Mouse (Mus musculus) forebrain, embryonic 16.5 days (tissue): ENCODE data around the gene Acad11. TPM values are rescaled to one million over a fixed set of nuclear protein-coding genes. Genes with fewer than 3 reads are reported as not detected.

Experiments used
- ATAC-seq: fragments of 200-750 bp; cut with Nextera tagmentation; 2 replicates; pipeline ENCODE4 v1.8.0; 2017; ENCODE audit warnings: mild to moderate bottlenecking, moderate library complexity
- H3K27ac ChIP-seq: fragments of 300-500 bp; sonication (generic); 2 replicates; pipeline ENCODE4 v1.5.1; 2014; ENCODE audit warnings: low read length, control low read depth
- H3K27me3 ChIP-seq: fragments of 300-500 bp; sonication (generic); replicated peaks from 2 replicates; pipeline ENCODE4 v1.6.1; 2014; ENCODE audit warnings: low read length; ENCODE audit not compliant: control insufficient read depth, insufficient read depth
- H3K36me3 ChIP-seq: fragments of 300-500 bp; sonication (generic); 2 replicates; pipeline ENCODE4 v1.6.1; 2014; ENCODE audit not compliant: control insufficient read depth, insufficient read depth
- H3K4me1 ChIP-seq: fragments of 300-500 bp; sonication (generic); replicated peaks from 2 replicates; pipeline ENCODE4 v1.6.1; 2014; ENCODE audit warnings: low read length; ENCODE audit not compliant: control insufficient read depth, insufficient read depth
- H3K4me2 ChIP-seq: fragments of 300-500 bp; sonication (generic); 2 replicates; pipeline ENCODE4 v1.6.1; 2014; ENCODE audit warnings: mild to moderate bottlenecking, low read length, control low read depth
- H3K4me3 ChIP-seq: fragments of 300-500 bp; sonication (generic); replicated peaks from 2 replicates; pipeline ENCODE4 v1.5.1; 2014; ENCODE audit warnings: mild to moderate bottlenecking, low read length, control low read depth
- H3K9ac ChIP-seq: fragments of 300-500 bp; sonication (generic); replicated peaks from 2 replicates; pipeline ENCODE4 v1.6.1; 2014; ENCODE audit warnings: low read depth, low read length, control low read depth
- H3K9me3 ChIP-seq: fragments of 300-500 bp; sonication (generic); 2 replicates; pipeline ENCODE4 v1.6.1; 2016; ENCODE audit warnings: low read length; ENCODE audit not compliant: control insufficient read depth
- WGBS: fragments of 180-500 bp; shearing (Covaris S2); extraction: QIAGEN DNeasy Blood & Tissue Kit; methylation state at CpG from one replicate; pipeline ENCODE4 v1.1.7; 2014; 5-methylcytosine and 5-hydroxymethylcytosine counted together
- polyA plus RNA-seq: library from polyadenylated mRNA; unstranded; fragments of >200 nt; fragmentation: Nextera tagmentation; extraction: Ambion mirVana; gene quantifications from 2 replicates; pipeline ENCODE4 v1.2.1, GENCODE M21; 2015

Acad11 gene
- polyA plus RNA-seq, 1 experiment from 2014 or later, result 6.0 TPM

GRCm38 (mm10) chr9:104155100-104155715 is 92.0 kb downstream of the Acad11 start:
- no peak overlapping the region for H3K9ac ChIP-seq
- H3K4me1 ChIP-seq, result no peaks in the 10 kb centered on the region
- no peak overlapping the region for H3K4me2 ChIP-seq
- no peak for ATAC-seq
- H3K4me3 ChIP-seq, result no peak overlapping the region
- WGBS, result 94% methylated on average over 14 of the region's 14 CpGs
- H3K36me3 ChIP-seq, result peaks cover 47% of the 10 kb centered on the region
- no peaks in the 10 kb centered on the region for H3K9me3 ChIP-seq
- no peaks in the 10 kb centered on the region for H3K27me3 ChIP-seq
- no peak overlapping the region for H3K27ac ChIP-seq

- no peaks in the 10 kb centered on the region for H3K27me3 ChIP-seq
- H3K27ac ChIP-seq, result no peak overlapping the region
- H3K4me3 ChIP-seq, result no peak overlapping the region
- peaks cover 51% of the 10 kb centered on the region for H3K36me3 ChIP-seq
- no peak overlapping the region for H3K4me2 ChIP-seq
- no peak overlapping the region for H3K9ac ChIP-seq
- H3K9me3 ChIP-seq, result no peaks in the 10 kb centered on the region
- no peak for ATAC-seq
- WGBS, result 97% methylated on average over 8 of the region's 8 CpGs
- no peaks in the 10 kb centered on the region for H3K4me1 ChIP-seq
Measured at GRCm38 (mm10) chr9:104156506-104156905, 93.3 kb downstream of the Acad11 start.

GRCm38 (mm10) chr9:104157291-104157690 is 94.1 kb downstream of the Acad11 start:
- no peaks in the 10 kb centered on the region for H3K4me1 ChIP-seq
- 99% methylated on average over 7 of the region's 7 CpGs for WGBS
- peaks cover 53% of the 10 kb centered on the region for H3K36me3 ChIP-seq
- no peaks in the 10 kb centered on the region for H3K9me3 ChIP-seq
- H3K4me3 ChIP-seq, result no peak overlapping the region
- ATAC-seq, result no peak
- no peaks in the 10 kb centered on the region for H3K27me3 ChIP-seq
- no peak overlapping the region for H3K9ac ChIP-seq
- H3K27ac ChIP-seq, result no peak overlapping the region
- H3K4me2 ChIP-seq, result no peak overlapping the region

GRCm38 (mm10) chr9:104161117-104161516 is 97.9 kb downstream of the Acad11 start:
- Histone ChIP-seq H3K36me3 (peaks cover 54% of the 10 kb centered on the region), H3K4me3 (no peak overlapping the region), H3K27me3 (no peaks in the 10 kb centered on the region), H3K9me3 (no peaks in the 10 kb centered on the region), H3K4me2 (no peak overlapping the region), H3K4me1 (no peaks in the 10 kb centered on the region), H3K27ac (no peak overlapping the region), H3K9ac (no peak overlapping the region)
- WGBS, result 87% methylated on average over 7 of the region's 7 CpGs
- ATAC-seq, result no peak

GRCm38 (mm10) chr9:104164194-104164593 is 101.0 kb downstream of the Acad11 start:
- ATAC-seq, result no peak

GRCm38 (mm10) chr9:104165926-104166325 is 102.7 kb downstream of the Acad11 start:
- H3K36me3 ChIP-seq, result peaks cover 44% of the 10 kb centered on the region
- ATAC-seq, result no peak
- WGBS, result 94% methylated on average over 5 of the region's 5 CpGs

More at GRCm38 (mm10) chr9:104164194-104164593, 101.0 kb downstream of the Acad11 start:
- no peak overlapping the region for H3K4me2 ChIP-seq
- H3K27ac ChIP-seq, result no peak overlapping the region
- H3K27me3 ChIP-seq, result no peaks in the 10 kb centered on the region
- H3K9ac ChIP-seq, result no peak overlapping the region
- no peak overlapping the region for H3K4me3 ChIP-seq
- 87% methylated on average over 5 of the region's 5 CpGs for WGBS
- no peaks in the 10 kb centered on the region for H3K4me1 ChIP-seq
- peaks cover 56% of the 10 kb centered on the region for H3K36me3 ChIP-seq
- no peaks in the 10 kb centered on the region for H3K9me3 ChIP-seq

GRCm38 (mm10) chr9:104169986-104170385 is 106.8 kb downstream of the Acad11 start:
- no peak overlapping the region for H3K4me2 ChIP-seq
- no peaks in the 10 kb centered on the region for H3K9me3 ChIP-seq
- no peak overlapping the region for H3K27ac ChIP-seq
- H3K36me3 ChIP-seq, result peaks cover 27% of the 10 kb centered on the region
- no peaks in the 10 kb centered on the region for H3K27me3 ChIP-seq
- no peak for ATAC-seq
- no peak overlapping the region for H3K4me3 ChIP-seq
- 97% methylated on average over 10 of the region's 10 CpGs for WGBS
- no peaks in the 10 kb centered on the region for H3K4me1 ChIP-seq
- H3K9ac ChIP-seq, result no peak overlapping the region

More at GRCm38 (mm10) chr9:104165926-104166325, 102.7 kb downstream of the Acad11 start:
- Histone ChIP-seq H3K4me2 (no peak overlapping the region), H3K27me3 (no peaks in the 10 kb centered on the region), H3K9me3 (no peaks in the 10 kb centered on the region), H3K4me1 (no peaks in the 10 kb centered on the region), H3K27ac (no peak overlapping the region), H3K9ac (no peak overlapping the region), H3K4me3 (no peak overlapping the region)

- Histone ChIP-seq H3K9ac (no peak overlapping the region), H3K27ac (no peak overlapping the region), H3K4me3 (no peak overlapping the region), H3K9me3 (no peaks in the 10 kb centered on the region), H3K4me2 (no peak overlapping the region), H3K4me1 (no peaks in the 10 kb centered on the region), H3K27me3 (no peaks in the 10 kb centered on the region), H3K36me3 (peaks cover 26% of the 10 kb centered on the region)
- 90% methylated on average over 6 of the region's 6 CpGs for WGBS
- no peak for ATAC-seq
Measured at GRCm38 (mm10) chr9:104171651-104172050, 108.5 kb downstream of the Acad11 start.

GRCm38 (mm10) chr9:104172342-104172741 is 109.2 kb downstream of the Acad11 start:
- no peak overlapping the region for H3K4me3 ChIP-seq
- WGBS, result 94% methylated on average over 6 of the region's 6 CpGs
- H3K4me1 ChIP-seq, result no peaks in the 10 kb centered on the region
- H3K9me3 ChIP-seq, result no peaks in the 10 kb centered on the region
- H3K27ac ChIP-seq, result no peak overlapping the region
- H3K9ac ChIP-seq, result no peak overlapping the region
- H3K4me2 ChIP-seq, result no peak overlapping the region
- no peaks in the 10 kb centered on the region for H3K27me3 ChIP-seq
- no peak for ATAC-seq
- H3K36me3 ChIP-seq, result peaks cover 19% of the 10 kb centered on the region
